Mouse (Mus musculus): Measurements from ENCODE around the gene Cox6a1. TPM values are rescaled to one million over a fixed set of nuclear protein-coding genes. Genes with fewer than 3 reads are reported as not detected.
"Not testable (repeated sequence)": the region's sequence is repeated elsewhere in the genome, so short reads cannot be mapped to it uniquely, and the experiment has no call there.

The Cox6a1 gene
- polyA plus RNA-seq, 1 experiment, result 5,347 TPM

DNA sequence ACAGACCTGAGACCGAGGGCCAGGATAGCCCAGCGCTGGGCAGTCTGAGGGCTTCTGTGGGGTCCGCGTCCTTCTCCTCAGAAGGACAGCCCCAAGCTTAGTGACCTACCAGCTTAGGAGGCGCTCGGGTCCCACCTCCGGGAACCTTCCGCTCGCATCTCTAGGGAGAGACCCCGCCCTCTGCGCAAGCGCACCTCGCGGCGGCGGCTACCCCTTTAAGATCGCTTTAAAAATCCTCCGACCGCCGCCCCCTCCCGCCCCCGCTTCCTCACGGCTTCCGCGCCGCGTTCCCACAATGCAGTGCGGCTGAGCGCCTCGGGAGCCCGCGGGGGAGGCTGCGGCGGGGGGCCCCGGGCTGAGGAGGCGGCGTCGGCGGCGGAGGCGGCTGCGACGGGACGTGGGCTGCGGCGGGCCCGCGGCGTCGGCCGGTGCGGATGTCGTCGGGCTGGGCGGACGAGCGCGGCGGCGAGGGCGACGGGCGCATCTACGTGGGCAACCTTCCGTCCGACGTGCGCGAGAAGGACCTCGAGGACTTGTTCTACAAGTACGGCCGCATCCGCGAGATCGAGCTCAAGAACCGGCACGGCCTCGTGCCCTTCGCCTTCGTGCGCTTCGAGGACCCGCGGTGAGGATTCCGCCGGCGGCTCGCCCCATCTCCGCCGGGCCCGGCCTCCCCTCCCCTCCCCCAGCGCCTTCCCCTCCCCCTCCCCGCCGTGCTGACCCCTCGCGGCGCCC, 21.7 kb downstream of the Cox6a1 start, which contains the start of gene Srsf9:
Srsf9 (plus strand) TSS at position 303 of the 735 bp plus-strand sequence.
- H3K4me1 ChIP-seq (ENCODE audit: control insufficient read depth, insufficient read depth, insufficient read length, low read length), result 0 out of 2 replicates have a peak, but pooled peaks cover 3% of the 10 kb centered on the region
- peak within 1 kb of the TSS; percentile 79 for H3K4me3 ChIP-seq (ENCODE audit: insufficient read depth, low read depth, low read length)
- H3K27ac ChIP-seq (replicated peaks; ENCODE audit: low read depth, low read length), result peak within 1 kb of the TSS; percentile 82

DNA sequence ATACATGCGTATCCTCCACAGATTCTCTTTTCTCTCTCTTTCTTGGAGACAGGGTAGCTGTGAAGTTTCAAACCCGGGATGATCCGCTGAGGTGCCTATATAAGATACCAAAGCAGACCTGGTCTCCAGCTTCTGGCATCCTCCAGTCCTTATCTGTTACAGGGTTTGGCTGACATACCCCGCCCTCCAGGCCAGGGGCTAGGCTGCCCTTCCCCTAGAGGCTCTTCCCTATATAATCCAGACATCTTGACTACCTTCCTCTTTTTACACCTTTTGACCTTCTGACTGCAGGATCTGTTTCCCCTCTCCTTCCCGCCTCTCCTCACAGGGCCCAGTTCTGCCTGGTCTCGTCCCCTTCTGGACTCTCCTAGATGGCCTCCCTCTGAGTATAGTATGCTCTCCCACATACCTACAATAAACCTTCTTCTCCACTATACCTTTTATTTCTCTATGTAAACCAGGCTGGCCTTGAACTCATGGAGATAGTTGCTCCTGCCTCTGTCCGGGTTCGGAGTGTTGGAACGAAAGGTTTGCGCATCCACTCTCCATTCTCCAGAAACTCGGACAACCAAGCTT, 22.4 kb downstream of the Cox6a1 start:
- Histone ChIP-seq H3K4me3 (ENCODE audit: insufficient read depth, low read depth, low read length) (peak overlapping the region; percentile 79), H3K27ac (replicated peaks; ENCODE audit: low read depth, low read length) (peak overlapping the region; percentile 82), H3K4me1 (ENCODE audit: control insufficient read depth, insufficient read depth, insufficient read length, low read length) (0 out of 2 replicates have a peak, but pooled peaks cover 3% of the 10 kb centered on the region)

DNA sequence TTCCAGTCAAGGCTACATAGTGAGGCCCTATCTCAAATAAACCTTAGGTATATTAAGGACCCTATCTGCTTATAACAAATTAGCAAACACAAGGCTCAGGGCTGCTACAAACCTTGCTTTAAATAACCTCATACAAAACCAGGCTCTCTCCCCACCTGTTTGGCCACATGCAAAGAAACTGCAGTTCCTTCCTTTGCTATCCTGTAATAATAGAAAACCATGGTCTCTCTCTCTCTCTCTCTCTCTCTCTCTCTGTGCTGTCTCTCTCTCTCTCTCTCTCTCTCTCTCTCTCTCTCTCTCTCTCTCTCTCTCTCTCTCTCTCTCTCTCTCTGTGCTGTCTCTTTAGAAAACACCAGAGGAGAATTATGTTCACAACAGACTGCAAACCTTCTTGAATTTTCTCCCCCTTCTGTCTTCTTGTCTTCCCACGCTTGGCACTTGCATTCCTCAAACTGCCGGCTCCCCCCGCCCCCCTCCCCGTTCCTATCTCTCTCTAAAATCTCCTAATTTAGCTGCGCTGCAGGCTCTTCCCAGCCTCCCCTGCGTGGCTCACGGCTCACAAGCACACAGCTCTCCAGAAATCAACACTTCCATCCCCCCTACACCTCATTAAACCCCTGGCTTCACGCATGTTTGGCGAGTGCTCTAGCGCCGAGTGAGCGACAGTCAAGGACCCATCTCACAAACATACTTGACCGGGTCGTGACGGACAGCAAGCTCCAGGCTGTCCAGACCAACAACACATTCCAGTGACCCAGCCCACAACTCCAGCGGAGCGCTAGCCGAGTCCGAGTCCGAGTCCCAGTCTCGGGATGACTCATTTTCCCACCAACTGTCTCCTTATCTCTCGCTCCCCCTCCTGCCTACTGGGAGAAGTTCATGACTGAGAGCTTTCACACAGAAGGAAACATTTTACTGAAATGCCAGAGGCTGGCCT, 29.5 kb downstream of the Cox6a1 start:
- Histone ChIP-seq H3K4me1 (ENCODE audit: control insufficient read depth, insufficient read depth, insufficient read length, low read length) (no peaks in the 10 kb centered on the region), H3K4me3 (ENCODE audit: insufficient read depth, low read depth, low read length) (peak overlapping the region; percentile 59), H3K27ac (replicated peaks; ENCODE audit: low read depth, low read length) (peak overlapping the region; percentile 70)

DNA sequence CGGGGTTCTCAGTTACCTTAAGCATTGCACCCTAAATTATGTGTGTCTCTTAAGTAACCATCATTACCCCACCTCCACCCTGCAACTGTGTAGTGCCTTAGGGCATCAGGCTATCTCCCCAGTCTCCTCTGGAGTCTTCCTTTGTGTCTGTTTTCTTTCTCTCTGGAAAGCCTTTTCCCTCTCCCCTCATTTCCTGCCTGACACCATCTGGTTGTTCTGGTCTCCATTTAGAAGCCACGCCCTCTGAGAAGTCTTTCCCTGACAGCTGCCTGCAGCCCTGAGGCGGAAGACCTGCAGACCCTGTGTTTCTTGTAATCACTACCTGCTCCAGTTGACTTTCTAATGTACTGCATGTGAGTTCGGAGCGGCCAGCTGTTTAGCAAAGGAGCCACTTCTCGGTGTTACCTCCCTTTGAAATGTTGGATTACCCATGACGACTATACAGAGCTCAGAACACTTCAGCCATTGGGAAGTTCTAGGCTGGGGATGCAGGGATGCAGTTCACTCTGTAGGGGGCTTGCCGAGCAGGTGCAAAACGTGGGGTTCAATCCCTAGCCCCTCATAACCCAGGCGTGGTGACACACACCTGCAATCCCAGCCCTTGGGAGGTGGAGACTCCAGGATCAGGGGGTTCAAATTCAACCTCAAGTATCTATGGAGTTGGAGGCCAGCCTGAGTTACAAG, 31.0 kb downstream of the Cox6a1 start:
- H3K4me1 ChIP-seq (ENCODE audit: control insufficient read depth, insufficient read depth, insufficient read length, low read length), result no peaks in the 10 kb centered on the region
- no peak overlapping the region for H3K27ac ChIP-seq (replicated peaks; ENCODE audit: low read depth, low read length)
- H3K4me3 ChIP-seq (ENCODE audit: insufficient read depth, low read depth, low read length), result no peak overlapping the region

DNA sequence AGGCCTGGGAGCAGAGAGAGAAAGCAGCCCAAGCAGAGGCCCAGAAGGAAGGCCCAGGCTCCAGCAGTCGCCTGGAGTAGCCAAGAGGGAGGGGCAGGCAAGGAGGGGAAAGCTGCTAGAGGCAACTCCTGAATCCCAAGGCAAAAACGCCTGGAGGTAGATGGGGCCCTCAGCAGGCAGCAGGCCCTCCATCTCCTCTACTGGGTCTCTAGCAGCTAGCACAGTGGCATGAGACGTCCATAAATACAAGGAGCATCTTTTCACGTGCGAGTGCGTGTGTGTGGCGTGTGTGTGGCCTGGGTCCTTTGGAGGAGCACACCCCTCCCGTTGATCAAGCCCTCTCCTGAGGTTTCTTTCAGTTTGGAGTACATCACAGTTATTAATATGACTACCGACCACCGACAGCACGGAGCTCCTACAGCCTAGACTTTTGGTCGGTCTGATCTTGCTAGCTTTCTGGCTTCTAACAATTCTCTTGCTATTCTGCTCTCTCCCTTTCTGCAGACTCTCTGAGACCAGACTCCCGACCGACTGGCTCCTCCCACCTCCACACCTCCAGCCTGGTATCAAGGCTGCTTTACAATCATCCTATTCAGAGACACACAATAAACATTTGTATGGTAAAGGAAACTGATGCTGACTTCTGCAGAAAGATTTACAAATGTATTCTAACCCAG, 31.7 kb downstream of the Cox6a1 start:
- no peak overlapping the region for H3K4me3 ChIP-seq (ENCODE audit: insufficient read depth, low read depth, low read length)
- no peak overlapping the region for H3K27ac ChIP-seq (replicated peaks; ENCODE audit: low read depth, low read length)
- no peaks in the 10 kb centered on the region for H3K4me1 ChIP-seq (ENCODE audit: control insufficient read depth, insufficient read depth, insufficient read length, low read length)

DNA sequence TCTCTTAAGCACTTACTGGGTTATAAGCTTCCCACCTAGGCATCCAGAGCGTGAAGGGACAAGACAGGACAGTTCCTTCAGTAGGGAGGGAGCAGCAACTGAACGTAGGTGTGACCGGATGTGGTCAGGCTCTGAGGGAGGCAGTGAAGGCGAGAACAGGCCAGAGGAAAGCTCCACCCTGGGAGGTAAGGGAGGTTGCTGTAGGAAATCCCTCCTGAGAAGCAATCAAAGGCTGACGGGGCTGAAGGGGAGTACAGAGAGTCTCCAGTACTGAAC, 35.2 kb downstream of the Cox6a1 start:
- Histone ChIP-seq H3K4me3 (ENCODE audit: insufficient read depth, low read depth, low read length) (no peak overlapping the region), H3K27ac (replicated peaks; ENCODE audit: low read depth, low read length) (no peak overlapping the region), H3K4me1 (ENCODE audit: control insufficient read depth, insufficient read depth, insufficient read length, low read length) (no peaks in the 10 kb centered on the region)

DNA sequence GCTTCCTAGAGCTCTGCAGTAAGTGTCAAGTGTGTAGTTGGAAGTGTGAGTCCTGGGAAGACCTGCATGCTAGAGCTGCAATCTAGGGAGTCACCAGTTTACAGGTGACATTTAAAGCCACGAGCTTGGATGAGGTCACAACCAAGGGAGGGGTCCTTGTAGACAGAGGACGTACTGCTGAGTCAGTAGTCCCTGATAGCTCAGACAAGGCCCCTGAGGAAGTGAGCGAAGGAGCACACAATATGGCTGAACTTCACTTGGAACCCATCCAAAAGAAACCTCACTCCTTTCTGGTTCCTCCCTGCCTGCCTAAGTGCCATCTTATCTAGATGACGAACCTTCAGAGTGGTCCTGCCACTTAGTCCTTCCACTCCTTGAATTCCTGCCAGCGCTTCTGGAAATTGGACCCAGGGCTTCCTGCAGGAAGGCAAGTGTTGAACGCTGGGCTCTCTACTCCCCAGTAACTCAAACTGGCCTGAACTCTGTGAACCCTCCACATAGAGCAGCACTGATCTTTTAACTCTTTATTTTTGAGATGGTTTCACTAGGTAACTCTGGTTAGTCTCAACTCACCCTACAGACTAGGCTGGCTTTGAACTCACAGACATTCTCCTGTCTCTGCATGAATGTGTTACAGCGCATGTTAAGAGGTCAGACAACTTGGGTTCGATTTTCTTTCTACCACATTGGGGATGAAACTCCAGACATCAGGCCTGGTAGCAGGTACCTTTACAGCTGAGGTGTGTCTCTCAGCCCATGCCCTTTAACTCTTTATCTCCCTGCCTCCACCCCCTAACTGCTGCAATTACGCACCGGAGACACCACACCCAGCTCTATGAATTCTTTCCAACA, 35.7 kb downstream of the Cox6a1 start:
- Histone ChIP-seq H3K27ac (replicated peaks; ENCODE audit: low read depth, low read length) (no peak overlapping the region), H3K4me3 (ENCODE audit: insufficient read depth, low read depth, low read length) (no peak overlapping the region), H3K4me1 (ENCODE audit: control insufficient read depth, insufficient read depth, insufficient read length, low read length) (no peaks in the 10 kb centered on the region)

DNA sequence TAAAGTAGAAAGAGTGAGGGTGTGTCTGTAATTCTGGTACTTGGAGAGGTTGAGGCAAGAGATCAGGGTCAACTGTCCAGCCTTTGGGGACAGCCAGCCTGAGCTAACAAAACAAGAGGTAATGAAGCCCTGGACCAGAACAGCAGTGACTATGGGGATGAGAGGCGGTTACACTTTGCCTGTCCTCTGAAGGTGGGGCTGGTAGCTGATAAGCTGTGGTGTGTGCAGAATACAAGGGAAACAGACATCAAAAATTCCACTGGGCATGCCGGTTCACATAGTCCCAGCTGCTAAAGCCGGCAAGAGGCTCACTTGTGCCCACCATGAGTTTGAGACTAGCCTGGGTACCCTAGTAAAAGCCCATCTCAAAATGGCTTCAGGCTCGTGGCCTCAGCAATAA, 36.4 kb downstream of the Cox6a1 start:
- Histone ChIP-seq H3K4me1 (ENCODE audit: control insufficient read depth, insufficient read depth, insufficient read length, low read length) (no peaks in the 10 kb centered on the region), H3K4me3 (ENCODE audit: insufficient read depth, low read depth, low read length) (no peak overlapping the region), H3K27ac (replicated peaks; ENCODE audit: low read depth, low read length) (no peak overlapping the region)

DNA sequence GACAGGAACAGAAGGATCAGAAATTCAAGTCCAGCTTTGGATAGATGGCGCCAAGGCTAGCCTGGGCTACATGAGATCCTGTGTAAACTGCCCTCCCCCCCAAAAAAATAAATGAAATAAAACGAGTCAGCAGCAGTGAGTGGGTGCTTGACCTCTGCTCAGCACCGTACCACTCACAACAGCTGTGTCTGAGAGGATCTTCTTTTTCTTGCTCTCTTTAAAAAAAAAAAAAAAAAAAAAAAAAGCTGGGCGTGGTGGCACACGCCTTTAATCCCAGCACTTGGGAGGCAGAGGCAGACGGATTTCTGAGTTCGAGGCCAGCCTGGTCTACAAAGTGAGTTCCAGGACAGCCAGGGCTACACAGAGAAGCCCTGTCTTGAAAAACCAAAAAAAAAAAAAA, 46.6 kb downstream of the Cox6a1 start:
- H3K27ac ChIP-seq (replicated peaks; ENCODE audit: low read depth, low read length); H3K4me3 ChIP-seq (ENCODE audit: insufficient read depth, low read depth, low read length); H3K4me1 ChIP-seq (ENCODE audit: control insufficient read depth, insufficient read depth, insufficient read length, low read length): not testable (repeated sequence)

DNA sequence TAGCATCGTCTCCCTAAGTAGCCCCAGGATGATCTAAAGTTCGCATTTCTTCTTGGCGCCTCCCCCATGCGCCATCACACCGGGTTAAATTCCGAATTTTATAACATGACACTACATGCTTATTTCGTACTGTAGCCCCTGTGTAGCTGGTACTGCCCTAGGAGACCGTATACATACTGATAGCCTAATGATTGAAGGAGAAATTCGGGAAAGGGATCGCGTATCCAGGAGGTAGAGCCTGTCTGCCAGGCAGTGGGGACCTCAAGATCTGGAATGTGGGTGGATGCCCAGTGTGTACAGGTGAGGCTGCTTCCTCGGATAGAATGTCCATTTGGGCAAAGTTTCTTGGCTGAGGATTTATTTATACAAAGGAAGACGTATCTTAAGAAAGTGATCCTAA, 47.2 kb downstream of the Cox6a1 start:
- Histone ChIP-seq H3K4me1 (ENCODE audit: control insufficient read depth, insufficient read depth, insufficient read length, low read length) (peaks cover 2% of the 10 kb centered on the region; the same call in 1 of the 2 replicates), H3K27ac (replicated peaks; ENCODE audit: low read depth, low read length) (no peak overlapping the region), H3K4me3 (ENCODE audit: insufficient read depth, low read depth, low read length) (peak overlapping the region; percentile 61)

DNA sequence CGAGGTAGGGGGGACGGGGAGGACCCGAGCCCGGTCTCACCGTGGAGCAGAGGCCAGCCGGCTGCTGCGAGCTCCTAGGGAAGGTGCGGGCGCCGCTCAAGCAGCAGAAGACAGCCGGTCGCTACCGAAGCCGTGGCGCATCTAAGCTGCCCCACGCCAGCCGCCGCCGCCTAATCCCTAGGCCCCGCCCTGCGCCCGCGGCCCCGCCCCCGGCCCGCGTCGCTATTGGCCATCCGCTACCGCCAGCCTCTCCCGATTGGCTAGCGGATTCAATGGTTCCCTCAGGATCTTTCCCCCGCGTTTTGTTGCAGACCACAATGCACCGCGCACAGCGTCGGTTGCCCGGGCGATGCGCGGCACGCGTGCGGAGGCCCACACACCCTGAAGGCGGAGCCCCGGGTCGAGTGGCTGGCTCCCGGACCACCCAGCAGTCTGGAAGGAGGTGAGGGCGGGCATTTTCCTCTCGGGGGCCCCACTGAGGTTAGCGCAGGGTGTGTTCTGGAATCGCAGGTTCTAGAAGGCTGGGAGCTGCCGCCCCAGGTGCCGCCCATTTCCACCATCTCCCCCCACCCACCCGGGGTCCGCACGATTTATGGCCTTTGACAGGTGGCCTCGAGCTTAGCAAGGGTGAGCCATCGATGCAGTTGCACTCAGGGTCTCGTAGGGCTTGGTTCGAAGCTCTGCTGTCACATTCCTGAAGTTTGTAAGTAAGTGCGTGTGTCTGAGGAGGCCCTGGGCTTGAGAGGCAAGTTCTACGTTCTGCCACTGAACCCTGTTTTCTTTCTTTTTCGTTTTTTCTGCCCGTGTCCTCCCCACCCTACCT, 47.8 kb downstream of the Cox6a1 start, which contains the start of gene Dynll1:
Dynll1 (minus strand) TSS at position 208 of the 823 bp plus-strand sequence.
- H3K27ac ChIP-seq (replicated peaks; ENCODE audit: low read depth, low read length), result peak within 1 kb of the TSS; percentile 81
- peak within 1 kb of the TSS; percentile 79 for H3K4me3 ChIP-seq (ENCODE audit: insufficient read depth, low read depth, low read length)
- peaks cover 2% of the 10 kb centered on the region; the same call in 1 of the 2 replicates for H3K4me1 ChIP-seq (ENCODE audit: control insufficient read depth, insufficient read depth, insufficient read length, low read length)

DNA sequence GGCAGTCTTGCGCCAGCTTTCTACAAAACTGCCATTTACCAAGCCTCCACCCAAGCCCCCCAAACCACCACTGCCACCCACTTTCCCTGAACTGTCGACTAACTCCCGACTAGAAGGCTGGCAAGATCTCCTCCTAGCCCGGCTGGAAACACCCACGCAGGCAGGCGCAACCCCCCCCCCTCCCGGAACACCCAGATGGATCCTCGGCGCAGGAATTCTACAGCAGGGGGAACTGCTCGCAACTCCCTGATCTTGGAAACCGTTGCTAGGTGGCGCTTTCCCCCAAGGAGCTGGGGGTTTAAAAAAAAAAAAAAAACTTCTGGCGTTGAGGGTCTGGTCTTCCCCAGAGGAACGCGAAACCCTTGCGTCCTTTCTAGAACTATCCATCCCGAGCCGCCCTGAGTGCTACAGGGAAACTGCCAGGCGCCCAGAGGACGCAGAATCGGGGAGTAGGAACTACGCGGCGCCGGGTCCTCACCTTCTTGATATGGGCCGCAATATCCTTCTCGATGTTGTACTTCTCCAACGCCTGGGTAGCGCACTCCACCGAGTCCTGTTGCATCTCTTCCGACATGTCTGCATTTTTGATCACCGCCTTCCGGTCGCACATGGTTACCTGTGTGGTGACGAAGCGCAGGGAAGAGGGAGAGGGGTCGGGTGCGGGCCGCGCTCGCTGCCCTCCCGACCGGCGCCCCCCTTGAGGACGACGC, 48.6 kb downstream of the Cox6a1 start:
- Histone ChIP-seq H3K27ac (replicated peaks; ENCODE audit: low read depth, low read length) (peak overlapping the region; percentile 81), H3K4me1 (ENCODE audit: control insufficient read depth, insufficient read depth, insufficient read length, low read length) (peaks cover 2% of the 10 kb centered on the region; the same call in 1 of the 2 replicates), H3K4me3 (ENCODE audit: insufficient read depth, low read depth, low read length) (peak overlapping the region; percentile 79)
